Mouse (Mus musculus): Measurements from ENCODE around the gene Gm10718.
A peak's percentile ranks its signal among the peaks of the same experiment; 100 is the strongest.
"Not testable (repeated sequence)": the region's sequence is repeated elsewhere in the genome, so short reads cannot be mapped to it uniquely, and the experiment has no call there.

Gm10718 gene

DNA sequence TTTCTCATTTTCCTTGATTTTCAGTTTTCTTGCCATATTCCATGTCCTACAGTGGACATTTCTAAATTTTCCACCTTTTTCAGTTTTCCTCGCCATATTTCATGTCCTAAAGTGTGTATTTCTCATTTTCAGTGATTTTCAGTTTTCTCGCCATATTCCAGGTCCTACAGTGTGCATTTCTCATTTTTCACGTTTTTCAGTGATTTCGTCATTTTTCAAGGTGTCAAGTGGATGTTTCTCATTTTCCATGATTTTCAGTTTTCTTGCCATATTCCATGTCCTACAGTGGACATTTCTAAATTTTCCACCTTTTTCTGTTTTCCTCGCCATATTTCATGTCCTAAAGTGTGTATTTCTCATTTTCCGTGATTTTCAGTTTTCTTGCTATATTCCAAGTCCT lies 2.3 kb downstream of the Gm10718 start:
- DNase-seq (ENCODE audit: low read depth): not testable (repeated sequence)

DNA sequence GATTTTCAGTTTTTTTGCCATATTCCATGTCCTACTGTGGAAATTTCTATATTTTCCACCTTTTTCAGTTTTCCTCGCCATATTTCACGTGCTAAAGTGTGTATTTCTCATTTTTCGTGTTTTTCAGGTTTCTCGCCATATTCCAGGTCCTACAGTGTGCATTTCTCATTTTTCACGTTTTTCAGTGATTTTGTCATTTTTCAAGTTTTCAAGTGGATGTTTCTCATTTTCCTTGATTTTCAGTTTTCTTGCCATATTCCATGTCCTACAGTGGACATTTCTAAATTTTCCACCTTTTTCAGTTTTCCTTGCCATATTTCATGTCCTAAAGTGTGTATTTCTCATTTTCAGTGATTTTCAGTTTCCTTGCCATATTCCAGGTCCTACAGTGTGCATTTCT lies 2.8 kb downstream of the Gm10718 start:
- DNase-seq (ENCODE audit: low read depth): not testable (repeated sequence)

DNA sequence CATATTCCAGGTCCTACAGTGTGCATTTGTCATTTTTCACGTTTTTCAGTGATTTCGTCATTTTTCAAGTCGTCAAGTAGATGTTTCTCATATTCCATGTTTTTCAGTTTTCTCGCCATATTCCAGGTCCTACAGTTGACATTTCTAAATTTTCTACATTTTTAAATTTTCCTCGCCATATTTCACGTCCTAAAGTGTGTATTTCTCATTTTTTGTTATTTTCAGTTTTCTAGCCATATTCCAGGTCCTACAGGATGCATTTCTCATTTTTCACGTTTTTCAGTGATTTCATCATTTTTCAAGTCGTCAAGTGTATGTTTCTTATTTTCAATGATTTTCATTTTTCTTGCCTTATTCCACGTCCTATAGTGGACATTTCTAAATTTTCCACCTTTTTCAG lies 3.4 kb downstream of the Gm10718 start:
- not testable (repeated sequence) for DNase-seq (ENCODE audit: low read depth)

DNA sequence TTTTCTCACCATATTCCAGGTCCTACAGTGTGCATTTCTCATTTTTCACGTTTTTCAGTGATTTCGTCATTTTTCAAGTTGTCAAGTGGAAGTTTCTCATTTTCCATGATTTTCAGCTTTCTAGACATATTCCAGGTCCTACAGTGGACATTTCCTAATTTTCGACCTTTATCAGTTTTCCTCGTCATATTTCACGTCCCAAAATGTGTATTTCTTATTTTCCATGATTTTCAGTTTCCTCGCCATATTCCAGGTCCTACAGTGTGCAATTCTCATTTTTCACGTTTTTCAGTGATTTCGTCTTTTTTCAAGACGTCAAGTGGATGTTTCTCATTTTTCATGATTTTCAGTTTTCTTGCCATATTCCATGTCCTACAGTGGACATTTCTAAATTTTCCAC lies 3.9 kb downstream of the Gm10718 start:
- peak; percentile 29 for DNase-seq (ENCODE audit: low read depth)

DNA sequence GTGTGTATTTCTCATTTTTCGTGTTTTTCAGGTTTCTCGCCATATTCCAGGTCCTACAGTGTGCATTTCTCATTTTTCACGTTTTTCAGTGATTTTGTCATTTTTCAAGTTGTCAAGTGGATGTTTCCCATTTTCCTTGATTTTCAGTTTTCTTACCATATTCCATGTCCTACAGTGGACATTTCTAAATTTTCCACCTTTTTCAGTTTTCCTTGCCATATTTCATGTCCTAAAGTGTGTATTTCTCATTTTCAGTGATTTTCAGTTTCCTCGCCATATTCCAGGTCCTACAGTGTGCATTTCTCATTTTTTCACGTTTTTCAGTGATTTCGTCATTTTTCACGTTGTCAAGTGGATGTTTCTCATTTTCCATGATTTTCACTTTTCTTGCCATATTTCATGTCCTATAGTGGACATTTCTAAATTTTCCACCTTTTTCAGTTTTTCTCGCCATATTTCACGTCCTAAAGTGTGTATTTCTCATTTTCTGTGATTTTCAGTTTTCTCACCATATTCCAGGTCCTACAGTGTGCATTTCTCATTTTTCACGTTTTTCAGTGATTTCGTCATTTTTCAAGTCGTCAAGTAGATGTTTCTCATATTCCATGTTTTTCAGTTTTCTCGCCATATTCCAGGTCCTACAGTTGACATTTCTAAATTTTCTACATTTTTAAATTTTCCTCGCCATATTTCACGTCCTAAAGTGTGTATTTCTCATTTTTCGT lies 6.1 kb downstream of the Gm10718 start:
- not testable (repeated sequence) for DNase-seq (ENCODE audit: low read depth)

DNA sequence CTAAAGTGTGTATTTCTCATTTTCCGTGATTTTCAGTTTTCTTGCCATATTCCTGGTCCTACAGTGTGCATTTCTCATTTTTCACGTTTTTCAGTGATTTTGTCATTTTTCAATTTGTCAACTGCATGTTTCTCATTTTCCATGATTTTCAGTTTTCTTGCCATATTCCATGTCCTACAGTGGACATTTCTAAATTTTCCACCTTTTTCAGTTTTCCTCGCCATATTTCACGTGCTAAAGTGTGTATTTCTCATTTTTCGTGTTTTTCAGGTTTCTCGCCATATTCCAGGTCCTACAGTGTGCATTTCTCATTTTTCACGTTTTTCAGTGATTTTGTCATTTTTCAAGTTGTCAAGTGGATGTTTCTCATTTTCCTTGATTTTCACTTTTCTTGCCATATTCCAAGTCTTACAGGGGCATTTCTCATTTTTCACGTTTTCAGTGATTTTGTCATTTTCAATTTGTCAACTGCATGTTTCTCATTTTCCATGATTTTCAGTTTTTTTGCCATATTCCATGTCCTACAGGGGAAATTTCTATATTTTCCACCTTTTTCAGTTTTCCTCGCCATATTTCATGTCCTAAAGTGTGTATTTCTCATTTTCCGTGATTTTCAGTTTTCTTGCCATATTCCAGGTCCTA lies 7.5 kb downstream of the Gm10718 start:
- peak; percentile 93 for DNase-seq (ENCODE audit: low read depth)

DNA sequence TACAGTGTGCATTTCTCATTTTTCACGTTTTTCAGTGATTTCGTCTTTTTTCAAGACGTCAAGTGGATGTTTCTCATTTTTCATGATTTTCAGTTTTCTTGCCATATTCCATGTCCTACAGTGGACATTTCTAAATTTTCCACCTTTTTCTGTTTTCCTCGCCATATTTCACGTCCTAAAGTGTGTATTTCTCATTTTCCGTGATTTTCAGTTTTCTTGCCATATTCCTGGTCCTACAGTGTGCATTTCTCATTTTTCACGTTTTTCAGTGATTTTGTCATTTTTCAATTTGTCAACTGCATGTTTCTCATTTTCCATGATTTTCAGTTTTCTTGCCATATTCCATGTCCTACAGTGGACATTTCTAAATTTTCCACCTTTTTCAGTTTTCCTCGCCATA lies 11.0 kb downstream of the Gm10718 start, which contains the start of gene Gm17535:
TSS of gene Gm17535 (plus strand) at position 301 of the 400 bp plus-strand sequence.
- DNase-seq (ENCODE audit: low read depth): not testable (repeated sequence)

DNA sequence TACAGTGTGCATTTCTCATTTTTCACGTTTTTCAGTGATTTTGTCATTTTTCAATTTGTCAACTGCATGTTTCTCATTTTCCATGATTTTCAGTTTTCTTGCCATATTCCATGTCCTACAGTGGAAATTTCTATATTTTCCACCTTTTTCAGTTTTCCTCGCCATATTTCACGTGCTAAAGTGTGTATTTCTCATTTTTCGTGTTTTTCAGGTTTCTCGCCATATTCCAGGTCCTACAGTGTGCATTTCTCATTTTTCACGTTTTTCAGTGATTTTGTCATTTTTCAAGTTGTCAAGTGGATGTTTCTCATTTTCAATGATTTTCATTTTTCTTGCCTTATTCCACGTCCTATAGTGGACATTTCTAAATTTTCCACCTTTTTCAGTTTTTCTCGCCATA lies 13.2 kb downstream of the Gm10718 start, which contains the start of gene Gm10715:
TSS of gene Gm10715 (plus strand) at position 301 of the 400 bp plus-strand sequence.
- DNase-seq (ENCODE audit: low read depth): not testable (repeated sequence)

DNA sequence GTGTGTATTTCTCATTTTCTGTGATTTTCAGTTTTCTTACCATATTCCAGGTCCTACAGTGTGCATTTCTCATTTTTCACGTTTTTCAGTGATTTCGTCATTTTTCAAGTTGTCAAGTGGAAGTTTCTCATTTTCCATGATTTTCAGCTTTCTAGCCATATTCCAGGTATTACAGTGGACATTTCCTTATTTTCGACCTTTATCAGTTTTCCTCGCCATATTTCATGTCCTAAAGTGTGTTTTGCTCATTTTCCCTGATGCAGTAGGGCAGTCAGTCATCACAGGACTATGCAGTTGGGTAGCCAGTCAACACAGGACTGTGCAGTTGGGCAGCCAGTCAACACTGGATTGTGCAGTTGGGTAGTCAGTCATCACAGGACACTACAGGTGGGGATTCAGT lies 14.8 kb downstream of the Gm10718 start:
- peak; percentile 1 for DNase-seq (ENCODE audit: low read depth)

Data from c-Kit-positive CD71-negative TER-119-negative erythroid progenitor cells, embryonic 14.5 days (primary cell).